Mouse (Mus musculus): ENCODE results near the gene Ppp2r3a. TPM values are rescaled to one million over a fixed set of nuclear protein-coding genes. Genes with fewer than 3 reads are reported as not detected.

The Ppp2r3a gene
- 10 to 100 TPM; 15.4 to 17.7 TPM for total RNA-seq (2021)
- long read RNA-seq, experiment 1, full-length matches to known transcripts, result 1 of 7 reads
- long read RNA-seq, experiment 1, partial matches to known transcripts, result 1 of 7 reads
- long read RNA-seq, experiment 1, other reads (novel, unspliced or antisense), result 5 of 7 reads
- long read RNA-seq, experiment 2, full-length matches to known transcripts, result 1 of 4 reads
- long read RNA-seq, experiment 2, partial matches to known transcripts, result 0 of 4 reads
- long read RNA-seq, experiment 2, other reads (novel, unspliced or antisense), result 3 of 4 reads

DNA sequence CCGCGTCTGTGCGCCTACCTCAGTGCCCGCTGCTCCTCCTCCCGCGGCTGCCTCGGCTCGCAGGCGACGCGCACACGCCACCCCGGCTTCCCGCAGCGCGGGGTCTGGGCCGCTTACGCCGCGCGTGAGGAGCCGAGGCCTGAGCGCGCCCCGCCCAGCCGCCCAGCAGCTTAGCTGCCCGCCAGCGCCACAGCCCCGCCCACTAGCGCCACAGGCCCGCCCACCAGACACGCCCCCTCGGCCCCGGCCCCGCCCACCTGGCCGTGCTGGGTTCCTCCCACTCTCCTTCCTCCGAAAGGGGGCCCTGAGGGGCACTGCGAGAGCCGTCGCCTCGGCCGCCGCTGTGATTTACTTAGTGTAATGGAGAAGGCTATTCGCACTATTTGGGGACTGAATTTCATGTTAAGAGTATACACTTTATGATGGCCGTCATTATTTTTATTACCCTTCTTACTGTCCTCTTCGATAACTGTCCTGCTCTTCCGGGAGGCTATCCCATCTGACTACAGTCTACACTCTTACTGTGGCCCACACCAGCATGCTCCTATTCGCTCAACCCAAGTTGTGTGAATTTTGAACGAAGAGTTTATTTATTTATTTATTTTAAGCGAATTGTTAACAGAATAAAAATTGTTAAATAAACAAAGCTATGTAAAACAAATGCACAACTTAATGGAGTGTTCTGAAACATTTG, at the start of gene Ppp2r3a:
Gene Ppp2r3a (minus strand): TSS at position 152 of the 694 bp plus-strand sequence.
- intact Hi-C loops (cut with DNase I), result loop anchor here (5.0 kb wide), 1 partner anchor 64 kb away; no protein-coding TSS in a partner anchor
- DNase-seq (ENCODE audit: low spot score in 2 of 2), result peak; percentile 95 to 97

DNA sequence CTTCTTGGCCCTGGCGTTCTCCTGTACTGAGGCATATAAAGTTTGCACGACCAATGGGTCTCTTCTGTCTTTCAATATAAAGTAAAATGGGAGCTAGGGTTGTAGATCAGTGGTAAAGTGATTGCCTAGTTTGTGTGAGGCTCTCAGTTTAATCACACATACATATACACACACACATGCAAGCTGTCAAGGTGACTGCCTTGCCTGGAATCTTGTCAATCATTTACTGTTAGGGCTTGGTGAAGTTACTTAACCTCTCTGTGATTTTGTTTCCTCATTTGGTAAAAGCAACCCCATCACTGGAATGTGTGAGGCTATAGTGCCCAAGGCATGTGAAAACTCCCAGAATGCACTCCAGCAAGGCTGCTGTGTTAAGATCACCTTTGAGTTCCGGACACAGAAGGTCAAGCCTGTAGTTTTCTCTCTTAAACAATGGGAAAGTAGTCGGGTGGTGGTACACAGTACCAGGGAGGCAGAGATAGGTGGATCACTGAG, 48.9 kb upstream of the Ppp2r3a start:
- DNase-seq (ENCODE audit: low spot score in 2 of 2), result no peak
- intact Hi-C loops (cut with DNase I), result no loop called here

DNA sequence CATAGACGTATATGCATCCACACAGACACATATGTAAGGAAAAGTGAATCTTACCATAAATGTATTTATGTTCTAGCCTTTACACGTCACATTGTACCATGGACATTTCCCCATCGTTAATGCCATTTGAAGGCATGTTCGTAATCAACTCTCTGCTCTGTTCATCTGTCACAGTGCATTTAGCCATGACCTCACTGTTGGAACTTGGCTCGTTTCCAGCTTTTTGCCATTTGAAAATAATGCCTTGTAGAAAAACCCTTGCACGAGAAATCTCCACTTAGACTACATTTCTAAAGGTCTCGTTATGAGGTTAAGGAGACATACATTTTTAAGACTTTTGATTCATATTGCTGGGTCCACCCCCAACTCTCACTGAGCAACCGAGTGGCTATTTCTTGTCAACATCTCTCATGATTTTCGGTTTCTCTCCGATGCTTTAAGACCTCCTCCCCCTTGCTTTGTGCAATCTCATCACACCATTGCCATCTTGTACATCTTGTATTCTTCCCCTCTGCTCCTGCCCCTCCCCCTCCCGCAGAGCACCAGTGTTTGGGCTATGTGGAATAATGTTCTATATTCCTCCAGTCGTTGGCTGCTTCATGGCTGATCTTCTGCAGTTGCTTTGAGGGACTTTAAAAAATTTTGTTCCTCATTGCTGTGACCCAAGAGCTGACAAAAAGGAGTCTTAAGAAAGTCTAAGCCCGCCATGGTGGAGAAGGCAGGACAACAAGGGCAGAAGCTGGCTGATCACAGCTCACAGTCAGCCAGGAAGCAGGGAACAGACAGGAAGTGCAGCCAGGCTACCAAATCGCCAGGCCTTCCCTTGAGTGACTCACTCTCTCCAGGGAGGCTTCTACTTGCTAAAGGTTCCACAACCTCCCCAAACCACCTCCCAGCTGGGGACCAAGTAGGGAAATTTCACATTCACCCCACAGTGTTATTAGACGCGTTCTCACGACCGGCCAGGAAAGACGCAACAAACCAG, 40.4 kb upstream of the Ppp2r3a start:
- intact Hi-C loops (cut with DNase I), result no loop called here
- no peak for DNase-seq (ENCODE audit: low spot score in 2 of 2)

DNA sequence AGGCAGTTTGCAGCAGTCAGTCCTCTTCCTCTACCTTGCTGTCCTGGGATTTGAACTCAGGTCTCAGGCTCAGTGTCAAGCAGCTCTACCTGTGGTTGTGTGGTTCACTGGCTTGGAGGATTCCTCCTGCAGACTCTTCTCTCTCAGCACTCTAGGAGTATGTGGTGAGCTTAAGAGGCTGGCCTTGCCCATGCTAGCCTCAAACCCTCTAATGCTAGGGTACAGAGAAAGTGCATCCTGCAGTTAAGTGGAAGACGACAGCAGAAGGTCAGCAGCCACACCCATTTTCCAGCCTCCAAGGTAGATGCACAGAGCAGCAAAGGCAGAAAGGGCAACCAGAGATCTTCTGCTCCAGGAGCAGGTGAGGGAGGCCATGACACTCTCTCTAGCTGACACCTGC, 39.3 kb upstream of the Ppp2r3a start:
- no peak for DNase-seq (ENCODE audit: low spot score in 2 of 2)
- intact Hi-C loops (cut with DNase I), result no loop called here

- intact Hi-C loops (cut with DNase I), result no loop called here
- DNase-seq (ENCODE audit: low spot score in 2 of 2), result no peak
Observed at GRCm38 (mm10) chr9:101289750-101290149, 38.2 kb upstream of the Ppp2r3a start.

GRCm38 (mm10) chr9:101288901-101289647, 37.5 kb upstream of the Ppp2r3a start:
- DNase-seq (ENCODE audit: low spot score in 2 of 2), result no peak
- intact Hi-C loops (cut with DNase I), result no loop called here

DNA sequence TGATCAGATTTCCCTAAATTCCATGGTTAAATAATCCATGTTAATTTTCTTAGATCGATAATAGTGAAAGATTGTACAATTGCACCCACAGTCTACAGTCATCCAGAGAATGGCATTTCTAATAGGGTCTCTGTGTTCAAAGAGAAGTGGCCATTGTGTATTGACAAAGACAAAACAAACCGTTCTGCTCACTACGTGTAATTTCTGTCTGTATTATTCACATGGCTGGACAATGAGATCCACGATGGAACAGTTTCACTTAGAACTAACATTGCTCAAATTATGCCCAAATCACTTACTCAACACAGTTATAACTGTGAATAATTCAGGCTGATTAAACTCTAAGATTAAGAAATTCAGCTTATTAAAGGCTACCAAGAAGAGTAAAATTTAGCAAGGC, 35.2 kb upstream of the Ppp2r3a start:
- DNase-seq (ENCODE audit: low spot score in 2 of 2), result no peak
- intact Hi-C loops (cut with DNase I), result no loop called here

- intact Hi-C loops (cut with DNase I), result no loop called here
- DNase-seq (ENCODE audit: low spot score in 2 of 2), result no peak
Observed at GRCm38 (mm10) chr9:101284049-101284448, 32.5 kb upstream of the Ppp2r3a start.

- intact Hi-C loops (cut with DNase I), result no loop called here
- DNase-seq (ENCODE audit: low spot score in 2 of 2), result no peak
Observed at GRCm38 (mm10) chr9:101282651-101283050, 31.1 kb upstream of the Ppp2r3a start.

GRCm38 (mm10) chr9:101281906-101282305, 30.3 kb upstream of the Ppp2r3a start:
- no peak for DNase-seq (ENCODE audit: low spot score in 2 of 2)
- intact Hi-C loops (cut with DNase I), result no loop called here

- intact Hi-C loops (cut with DNase I), result no loop called here
- DNase-seq (ENCODE audit: low spot score in 2 of 2), result no peak
Observed at GRCm38 (mm10) chr9:101281326-101281725, 29.7 kb upstream of the Ppp2r3a start.

DNA sequence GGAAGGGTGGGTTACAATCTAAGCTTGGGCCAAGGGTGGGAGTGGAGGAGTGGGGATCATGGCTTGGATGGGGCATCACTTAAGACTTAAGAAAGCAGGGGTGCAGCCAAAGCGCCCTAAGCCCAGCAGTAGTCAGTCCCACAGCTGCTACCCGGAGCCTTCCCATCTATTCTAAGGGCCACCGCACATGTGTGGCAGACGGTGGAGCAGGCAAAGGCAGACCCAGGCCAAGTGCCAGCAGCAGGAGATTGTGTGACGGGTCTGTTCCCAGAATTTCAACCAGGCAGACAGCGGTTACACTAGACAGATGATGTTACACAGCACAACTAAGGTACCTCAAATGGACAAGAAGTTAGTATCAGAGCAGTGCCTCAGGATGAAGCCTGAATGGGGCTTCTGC, 29.3 kb upstream of the Ppp2r3a start:
- no peak for DNase-seq (ENCODE audit: low spot score in 2 of 2)
- intact Hi-C loops (cut with DNase I), result no loop called here

DNA sequence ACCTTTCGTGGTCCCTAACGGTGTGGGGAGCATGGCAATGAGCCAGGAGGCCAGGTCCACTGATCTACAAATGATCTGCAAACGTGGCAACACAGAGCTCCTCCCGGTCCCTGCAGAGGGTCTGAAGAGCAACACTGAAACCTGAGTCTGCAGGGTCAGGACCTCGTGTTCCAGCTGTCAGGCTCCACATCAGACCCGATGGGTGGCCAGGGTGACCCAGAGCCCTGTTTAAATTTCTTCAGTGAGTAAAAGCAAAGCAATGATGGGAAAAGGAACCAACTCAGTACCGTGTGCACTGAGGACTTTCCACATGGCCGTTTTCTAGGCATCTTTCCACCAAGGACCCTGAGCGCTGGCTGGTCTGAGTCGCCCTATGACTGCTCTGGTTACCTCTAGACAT, 28.6 kb upstream of the Ppp2r3a start:
- DNase-seq (ENCODE audit: low spot score in 2 of 2), result no peak
- intact Hi-C loops (cut with DNase I), result no loop called here

DNA sequence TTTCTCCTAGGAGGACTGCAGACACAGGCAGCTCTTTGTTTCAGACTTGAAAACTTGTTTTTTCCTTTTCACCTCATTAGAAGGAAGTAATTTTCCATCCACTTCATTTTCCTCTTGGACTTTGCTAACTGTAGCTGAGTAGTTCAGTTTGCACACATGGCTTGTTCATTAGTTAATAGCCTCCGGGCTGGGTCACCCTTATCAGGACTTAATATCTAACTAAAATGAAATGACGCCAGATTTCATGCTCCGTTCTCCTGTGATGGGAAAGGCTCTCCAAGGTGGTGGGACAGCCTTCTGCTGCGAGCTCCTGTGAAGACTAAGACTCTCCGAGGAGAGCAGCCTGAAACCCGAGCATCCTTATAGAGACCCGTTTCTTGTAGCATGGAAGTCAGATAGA, 21.1 kb upstream of the Ppp2r3a start:
- intact Hi-C loops (cut with DNase I), result no loop called here
- DNase-seq (ENCODE audit: low spot score in 2 of 2), result no peak

GRCm38 (mm10) chr9:101270020-101270419, 18.4 kb upstream of the Ppp2r3a start:
- intact Hi-C loops (cut with DNase I), result no loop called here
- no peak for DNase-seq (ENCODE audit: low spot score in 2 of 2)

DNA sequence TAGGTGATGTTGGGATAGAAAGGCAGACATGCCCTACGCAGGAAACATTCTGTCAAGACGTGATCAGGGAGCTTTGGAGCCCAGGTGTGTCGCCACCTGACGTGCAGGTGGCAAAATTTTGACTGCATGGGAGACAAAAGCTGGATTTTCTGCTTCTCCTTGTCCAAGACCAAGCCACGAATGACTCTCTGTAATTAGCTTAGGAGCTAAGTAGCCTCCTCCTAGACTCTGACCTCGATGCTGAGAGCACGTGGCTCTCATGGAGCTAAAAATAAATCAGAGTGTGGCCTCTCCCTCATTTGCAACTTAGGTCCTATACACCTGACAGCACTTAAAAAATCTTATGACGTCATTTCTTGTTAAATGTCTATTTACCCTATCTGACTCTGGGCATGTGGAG, 14.4 kb upstream of the Ppp2r3a start:
- no peak for DNase-seq (ENCODE audit: low spot score in 2 of 2)
- intact Hi-C loops (cut with DNase I), result no loop called here

DNA sequence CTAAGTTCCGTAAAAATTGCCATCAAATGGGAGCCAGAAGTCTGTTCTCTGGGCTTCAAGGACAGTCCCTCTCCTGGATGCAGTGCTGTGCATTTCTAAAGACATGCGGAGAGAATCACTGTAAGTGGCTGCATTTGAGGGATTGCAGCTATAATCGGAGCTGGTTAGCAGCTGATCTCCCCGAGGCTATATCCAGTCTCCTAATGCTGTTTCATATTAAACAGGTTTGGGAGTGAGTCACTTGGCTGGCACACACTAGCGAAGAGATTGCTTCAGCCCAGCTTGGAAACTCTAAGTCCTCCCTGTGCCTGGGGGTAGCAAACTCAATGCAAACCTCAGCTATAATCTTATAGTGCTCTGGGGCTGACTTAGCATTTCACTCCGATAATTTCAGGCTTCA, 14.0 kb upstream of the Ppp2r3a start:
- peak; percentile 40 to 61 for DNase-seq (ENCODE audit: low spot score in 2 of 2)
- intact Hi-C loops (cut with DNase I), result no loop called here

DNA sequence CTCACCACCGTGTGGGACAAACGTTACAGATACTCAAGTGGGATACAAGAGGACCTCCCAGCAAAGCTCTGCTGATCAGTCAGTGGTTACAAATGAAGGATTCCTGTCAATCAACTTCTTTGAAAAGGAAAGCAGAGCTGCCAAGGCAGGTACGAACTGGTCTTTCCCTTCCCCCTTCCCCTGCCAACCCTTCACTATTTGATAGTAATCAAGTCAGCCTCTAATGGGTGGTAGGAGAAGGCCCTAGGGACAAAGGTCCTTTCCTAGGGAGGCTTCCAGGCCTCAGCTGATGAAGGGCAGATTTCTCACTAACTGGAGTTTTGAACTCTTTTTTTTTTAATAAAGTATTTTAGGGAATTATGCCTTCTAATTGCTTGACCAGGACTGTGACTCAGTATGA, 11.2 kb upstream of the Ppp2r3a start:
- DNase-seq (ENCODE audit: low spot score in 2 of 2), result no peak
- intact Hi-C loops (cut with DNase I), result no loop called here

DNA sequence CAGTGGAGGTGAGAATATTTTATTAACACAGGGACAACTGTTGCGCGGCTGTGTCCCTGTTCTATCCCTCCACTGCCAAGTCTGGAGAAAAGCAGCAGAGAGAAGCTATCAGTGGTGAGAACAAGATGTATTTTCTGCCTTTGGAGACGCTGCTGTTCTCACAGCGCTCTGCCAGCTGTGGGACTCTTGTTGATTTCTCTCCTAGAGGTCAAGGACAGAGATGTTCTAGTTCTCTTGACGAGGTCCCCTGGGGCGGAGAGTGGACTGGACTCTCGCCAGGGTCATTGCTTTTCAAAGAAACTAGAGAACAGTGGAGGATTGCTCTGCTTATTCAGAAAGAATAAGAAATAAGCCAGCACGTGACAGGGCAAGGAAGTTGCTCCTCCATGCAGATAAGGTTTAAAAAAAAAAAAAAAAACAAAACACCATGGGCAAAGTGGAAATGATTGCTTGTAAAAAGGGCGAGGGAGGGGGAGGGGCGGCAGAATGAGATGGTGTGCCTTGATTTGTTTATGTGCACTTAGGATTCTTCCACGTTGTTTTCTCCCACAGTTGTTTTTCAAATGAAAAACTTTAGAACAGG, 10.5 kb upstream of the Ppp2r3a start:
- intact Hi-C loops (cut with DNase I), result no loop called here

More for the DNA sequence above, 10.5 kb upstream of the Ppp2r3a start:
- DNase-seq (ENCODE audit: low spot score in 2 of 2), result peak; percentile 52 to 66
